In genomic region chr5:125190105-125190813, GRCm38 (mm10) we compare ENCODE assay signal across 18 mouse cellular contexts. TPM values are rescaled to one million over a fixed set of nuclear protein-coding genes. Genes with fewer than 3 reads are reported as not detected.
DNase-seq lines count a peak whose midpoint lies in the region; ATAC-seq and TF ChIP-seq lines count a peak whose summit lies in the region.
"Had no signal": no experiment of that assay in that cellular context is flagged by ENCODE, and none has a peak within 500 bp of the region (broad histone marks: within the 10 kb centered on the region; RNA-seq: fewer than 3 reads in every experiment).

No protein-coding gene starts in this region.

- no peak overlapping the region for H3K9ac ChIP-seq in heart, embryonic 13.5 days
- H3K9ac ChIP-seq in liver, embryonic 11.5 days (ENCODE audit: low read depth, low read length): no peak overlapping the region
- H3K9ac ChIP-seq in liver, postnatal 0 days (replicated peaks): no peak overlapping the region
- H3K9ac ChIP-seq: embryonic facial prominence, embryonic 12.5 days; hindbrain, embryonic 14.5 days; limb, embryonic 12.5 days; liver, embryonic 13.5 days; midbrain, embryonic 15.5 days; neural tube, embryonic 15.5 days had no signal

- ATAC-seq in heart, embryonic 13.5 days (ENCODE audit: extremely low read depth, insufficient number of reproducible peaks, low FRiP score, low TSS enrichment): peak; percentile 10; the same call in 1 of the 2 replicates
- ATAC-seq in liver, embryonic 11.5 days (replicated peaks; ENCODE audit: low FRiP score): 0 out of 2 replicates have a peak, but pooled peaks have one; percentile 10
- no peak for ATAC-seq in liver, postnatal 0 days
- ATAC-seq: midbrain, embryonic 15.5 days had no signal

- no peaks in the 10 kb centered on the region for H3K9me3 ChIP-seq in heart, embryonic 13.5 days
- H3K9me3 ChIP-seq in liver, embryonic 11.5 days (ENCODE audit: control insufficient read depth, low read length): peaks cover 5% of the 10 kb centered on the region; the same call in 1 of the 2 replicates
- no peaks in the 10 kb centered on the region for H3K9me3 ChIP-seq in liver, postnatal 0 days (ENCODE audit: low read length)
- H3K9me3 ChIP-seq: heart, embryonic 10.5 days; midbrain, embryonic 15.5 days; neural tube, embryonic 15.5 days had no signal

- TF ChIP-seq POLR2A in thymus, adult 2 months (IDR thresholded peaks at IDR 0.05; ENCODE audit: control insufficient read depth, extremely low read depth, insufficient read depth, low read length, poor library complexity): no peak

- no peak for TF ChIP-seq CTCF in liver, postnatal 0 days (IDR thresholded peaks at IDR 0.05; ENCODE audit: low read depth)
- no peak for TF ChIP-seq CTCF in thymus, adult 2 months (IDR thresholded peaks at IDR 0.05; ENCODE audit: borderline replicate concordance, control insufficient read depth, extremely low read depth, insufficient read depth, low read length, poor library complexity)

- no peak for TF ChIP-seq EP300 in liver, postnatal 0 days (IDR thresholded peaks at IDR 0.05; ENCODE audit: low read depth)

- H3K4me2 ChIP-seq in heart, embryonic 13.5 days: no peak overlapping the region
- no peak overlapping the region for H3K4me2 ChIP-seq in liver, embryonic 11.5 days
- H3K4me2 ChIP-seq in liver, postnatal 0 days (ENCODE audit: low read depth, low read length): no peak overlapping the region
- H3K4me2 ChIP-seq: embryonic facial prominence, embryonic 12.5 days; hindbrain, embryonic 14.5 days; limb, embryonic 12.5 days; liver, embryonic 13.5 days; midbrain, embryonic 15.5 days; neural tube, embryonic 15.5 days had no signal

- H3K36me3 ChIP-seq in heart, embryonic 13.5 days: no peaks in the 10 kb centered on the region
- H3K36me3 ChIP-seq in liver, embryonic 11.5 days (ENCODE audit: control insufficient read depth, insufficient read depth, low read length): no peaks in the 10 kb centered on the region; the same call in 1 of the 2 replicates
- no peaks in the 10 kb centered on the region for H3K36me3 ChIP-seq in liver, postnatal 0 days (replicated peaks; ENCODE audit: insufficient read depth, low read length)
- H3K36me3 ChIP-seq in thymus, adult 2 months (ENCODE audit: control insufficient read depth, insufficient read depth, low read length): no peaks in the 10 kb centered on the region
- H3K36me3 ChIP-seq: embryonic facial prominence, embryonic 12.5 days; forebrain, embryonic 10.5 days; heart, embryonic 10.5 days; limb, embryonic 12.5 days; liver, embryonic 13.5 days; midbrain, embryonic 15.5 days; neural tube, embryonic 15.5 days had no signal

- H3K27ac ChIP-seq in heart, embryonic 13.5 days (replicated peaks): no peak overlapping the region
- no peak overlapping the region for H3K27ac ChIP-seq in liver, embryonic 11.5 days (ENCODE audit: low read depth, low read length)
- H3K27ac ChIP-seq in liver, postnatal 0 days (ENCODE audit: low read depth): no peak overlapping the region
- H3K27ac ChIP-seq in thymus, adult 2 months (ENCODE audit: control insufficient read depth, insufficient read depth, low read length): no peak overlapping the region
- H3K27ac ChIP-seq: embryonic facial prominence, embryonic 12.5 days; forebrain, embryonic 10.5 days; heart, embryonic 10.5 days; hindbrain, embryonic 14.5 days; left cerebral cortex, adult 2 months; limb, embryonic 12.5 days; liver, embryonic 13.5 days; macrophage; midbrain, embryonic 15.5 days; neural tube, embryonic 15.5 days had no signal

- H3K27me3 ChIP-seq in heart, embryonic 13.5 days (replicated peaks): peaks cover 11% of the 10 kb centered on the region
- H3K27me3 ChIP-seq in liver, embryonic 11.5 days (replicated peaks; ENCODE audit: control insufficient read depth, insufficient read depth, low read length): peaks cover 8% of the 10 kb centered on the region; the same call in 1 of the 2 replicates
- no peaks in the 10 kb centered on the region for H3K27me3 ChIP-seq in liver, postnatal 0 days (ENCODE audit: insufficient read depth, low read length)
- no peaks in the 10 kb centered on the region for H3K27me3 ChIP-seq in thymus, adult 2 months (ENCODE audit: control insufficient read depth, insufficient read depth, low read length)
- H3K27me3 ChIP-seq: embryonic facial prominence, embryonic 12.5 days; limb, embryonic 12.5 days; midbrain, embryonic 15.5 days; neural tube, embryonic 15.5 days had no signal

- H3K4me3 ChIP-seq in heart, embryonic 13.5 days: no peak overlapping the region
- H3K4me3 ChIP-seq in liver, embryonic 11.5 days (ENCODE audit: low read depth, low read length): no peak overlapping the region
- no peak overlapping the region for H3K4me3 ChIP-seq in liver, postnatal 0 days (ENCODE audit: low read depth, low read length)
- no peak overlapping the region for H3K4me3 ChIP-seq in thymus, adult 2 months (ENCODE audit: control insufficient read depth, insufficient read depth, low read length)
- H3K4me3 ChIP-seq: embryonic facial prominence, embryonic 12.5 days; forebrain, embryonic 10.5 days; heart, embryonic 10.5 days; left cerebral cortex, adult 2 months; limb, embryonic 12.5 days; liver, embryonic 13.5 days; midbrain, embryonic 15.5 days; neural tube, embryonic 15.5 days had no signal

- H3K4me1 ChIP-seq in heart, embryonic 13.5 days: peaks cover 11% of the 10 kb centered on the region
- H3K4me1 ChIP-seq in liver, embryonic 11.5 days (replicated peaks; ENCODE audit: control insufficient read depth, insufficient read depth, low read length): 0 out of 2 replicates have a peak, but pooled peaks cover 2% of the 10 kb centered on the region
- H3K4me1 ChIP-seq in liver, postnatal 0 days (ENCODE audit: insufficient read depth): no peaks in the 10 kb centered on the region; the same call in 1 of the 2 replicates
- peaks cover 6% of the 10 kb centered on the region; the same call in 1 of the 2 replicates for H3K4me1 ChIP-seq in thymus, adult 2 months (replicated peaks; ENCODE audit: control insufficient read depth, insufficient read depth, low read length)
- H3K4me1 ChIP-seq: liver, embryonic 13.5 days had no signal

- 74% methylated on average over 7 of the region's 7 CpGs for WGBS in heart, embryonic 13.5 days
- WGBS in liver, embryonic 11.5 days: 68% methylated on average over 7 of the region's 7 CpGs
- WGBS in liver, postnatal 0 days (ENCODE audit: insufficient replicate concordance): 76% methylated on average over 7 of the region's 7 CpGs
- WGBS in thymus, adult 2 months: 94% methylated on average over 7 of the region's 7 CpGs

- no peak for DNase-seq in heart, adult 9 months (ENCODE audit: low spot score in 2 of 2)
- no peak for DNase-seq in liver, embryonic 11.5 days (ENCODE audit: low spot score)
- DNase-seq in liver, postnatal 0 days: no peak
- peak; percentile 40 for DNase-seq in urinary bladder, postnatal 14 days (ENCODE audit: low spot score)
- no peak for DNase-seq in urinary bladder, adult 2 months (ENCODE audit: low spot score)
- DNase-seq in gonadal fat pad, adult 2 months (ENCODE audit: low read depth): peak; percentile 90
- no peak for DNase-seq in thymus, adult 2 months

RNA-seq across cellular contexts. Expression of gene Ncor2, which starts 11.2 kb away (rescaled TPM):
- 16.5 and 17.0 TPM in 2 replicates for polyA plus RNA-seq in heart, embryonic 13.5 days (2015; fragmentation: Nextera tagmentation; extraction: Ambion mirVana)
- 14.0 and 17.2 TPM in 2 replicates for polyA plus RNA-seq in liver, embryonic 11.5 days (2014; fragmentation: Nextera tagmentation; extraction: Ambion mirVana)
- polyA plus RNA-seq in liver, postnatal 0 days (2015; fragmentation: Nextera tagmentation; extraction: Ambion mirVana): 3.1 and 3.4 TPM in 2 replicates
- 24.5 and 61.9 TPM in 2 replicates for polyA plus RNA-seq in urinary bladder, adult 2 months (2012; rRNA removed)
- 31.3 and 74.2 TPM in 2 replicates for polyA plus RNA-seq in gonadal fat pad, adult 2 months (2012; rRNA removed)
- polyA plus RNA-seq in thymus, adult 2 months (2012; rRNA removed): 75.8 and 98.4 TPM in 2 replicates

Comparison
In these comparisons a context has a peak if more than half of its experiments do, and no peak if none do; other contexts are left out.
1. DNase-seq: peak in urinary bladder, postnatal 14 days (single experiment) and gonadal fat pad, adult 2 months (single experiment); none in heart, adult 9 months (0 of 2), liver, embryonic 11.5 days (single experiment), liver, postnatal 0 days (single experiment), urinary bladder, adult 2 months (single experiment) and thymus, adult 2 months (single experiment).